Mouse (Mus musculus): ENCODE data around the gene Ldlrad3.

Gene Ldlrad3

DNA sequence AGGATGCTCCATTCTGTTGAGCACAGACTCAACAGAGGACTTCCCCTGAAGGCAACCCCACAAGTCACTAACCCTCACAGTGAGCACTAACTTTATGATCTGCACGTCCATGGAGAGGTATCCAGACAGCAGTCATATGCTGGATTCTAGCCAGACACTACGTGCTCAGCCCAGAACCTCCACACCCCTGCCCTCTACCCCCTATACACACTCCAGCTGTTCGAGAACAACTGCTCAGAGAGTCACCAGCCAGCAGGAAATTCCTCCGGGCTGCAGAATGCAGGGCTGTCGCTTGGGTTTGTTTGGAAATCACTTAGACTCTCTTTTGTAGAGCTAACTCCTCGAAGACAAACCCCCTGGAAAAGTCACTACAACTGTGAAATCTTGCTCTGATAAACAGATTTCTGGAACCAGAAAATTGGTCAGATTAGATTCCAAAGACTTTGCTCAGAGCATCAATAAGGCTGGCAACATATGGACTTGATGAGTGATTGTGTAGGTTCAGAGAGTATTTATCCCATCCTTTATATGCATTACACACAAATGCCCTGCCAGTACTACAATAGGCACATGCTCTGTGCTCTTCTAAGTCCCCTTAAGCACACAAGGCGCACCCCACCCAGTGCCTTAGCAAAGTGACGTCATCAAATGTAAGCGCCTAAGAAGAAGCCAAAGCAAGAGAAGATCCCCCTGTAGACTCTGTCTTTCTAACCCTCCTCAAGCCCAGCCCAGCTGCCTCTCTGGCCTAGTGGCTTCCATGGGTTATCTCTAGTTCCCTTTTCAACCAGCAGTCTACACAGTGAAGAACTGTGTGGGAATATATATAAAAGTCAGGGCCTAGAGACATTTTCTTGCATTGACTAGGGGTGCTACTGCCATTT is 69.4 kb downstream of the Ldlrad3 start:
- no peak for DNase-seq (ENCODE audit: low spot score in 2 of 2)

DNA sequence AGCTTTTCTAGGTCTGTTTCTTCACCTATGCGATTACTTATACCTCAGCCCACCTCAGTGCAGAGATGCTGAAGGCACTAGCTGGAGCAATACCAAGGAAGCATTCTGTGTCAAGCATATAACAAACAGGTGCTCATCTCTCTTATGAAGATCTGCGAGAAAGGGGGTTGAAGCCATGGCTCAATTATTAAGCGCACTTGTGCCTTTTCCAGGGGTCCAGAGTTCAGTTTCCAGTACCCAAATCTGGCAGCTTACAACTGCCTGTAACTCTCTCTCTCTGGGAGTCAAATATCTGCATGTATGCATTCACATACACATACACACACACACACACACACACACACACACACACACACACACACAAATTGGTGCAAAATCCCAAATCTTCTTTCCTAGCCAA is 72.4 kb downstream of the Ldlrad3 start:
- DNase-seq (ENCODE audit: low spot score in 2 of 2), result no peak

DNA sequence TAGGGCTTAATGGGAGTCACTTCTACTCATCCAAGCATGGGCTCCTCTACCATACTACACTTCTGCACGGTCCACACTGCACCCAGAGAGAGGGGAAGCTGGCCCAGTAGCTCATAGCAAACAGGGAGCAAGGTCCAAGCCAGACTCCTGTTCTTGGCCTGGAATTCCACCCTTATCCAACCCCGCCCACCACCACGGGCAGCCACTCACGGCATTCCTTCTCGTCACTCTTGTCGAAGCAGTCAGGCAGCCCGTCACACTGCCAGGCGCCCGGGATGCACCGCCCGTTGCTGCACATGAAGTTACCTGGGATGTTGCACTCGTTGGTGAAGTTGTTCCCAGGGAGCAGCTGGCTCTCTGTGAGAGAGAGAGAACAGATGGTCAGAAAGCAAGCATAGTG is 72.9 kb downstream of the Ldlrad3 start:
- no peak for DNase-seq (ENCODE audit: low spot score in 2 of 2)

DNA sequence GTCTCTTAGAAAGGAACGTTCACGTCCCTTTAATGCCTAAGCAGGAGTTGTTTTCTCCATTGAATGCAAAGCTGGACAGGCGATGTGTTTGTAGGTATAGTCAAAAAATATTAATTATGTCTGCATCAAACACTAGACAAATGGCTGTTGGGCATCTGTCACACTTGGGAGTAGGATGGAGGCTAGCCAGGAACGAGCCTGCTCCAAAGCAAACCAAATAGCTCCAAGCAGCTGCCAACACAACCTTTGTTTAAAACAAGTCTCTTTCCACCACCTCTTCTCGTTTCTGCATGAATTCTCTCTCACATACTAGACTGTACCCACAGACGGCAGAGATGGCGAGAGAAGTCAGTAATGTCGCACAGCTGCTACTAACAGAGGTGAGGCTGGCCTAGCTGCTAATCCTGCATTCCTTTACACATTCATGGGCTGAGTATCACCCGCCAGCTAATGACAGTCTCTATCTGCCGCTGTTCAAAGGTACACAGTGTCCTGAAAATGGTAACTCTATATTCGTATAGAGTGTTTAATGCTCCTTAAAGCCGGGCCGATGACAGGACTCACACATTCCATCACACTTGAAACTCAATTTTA is 74.2 kb downstream of the Ldlrad3 start:
- no peak for DNase-seq (ENCODE audit: low spot score in 2 of 2)

DNA sequence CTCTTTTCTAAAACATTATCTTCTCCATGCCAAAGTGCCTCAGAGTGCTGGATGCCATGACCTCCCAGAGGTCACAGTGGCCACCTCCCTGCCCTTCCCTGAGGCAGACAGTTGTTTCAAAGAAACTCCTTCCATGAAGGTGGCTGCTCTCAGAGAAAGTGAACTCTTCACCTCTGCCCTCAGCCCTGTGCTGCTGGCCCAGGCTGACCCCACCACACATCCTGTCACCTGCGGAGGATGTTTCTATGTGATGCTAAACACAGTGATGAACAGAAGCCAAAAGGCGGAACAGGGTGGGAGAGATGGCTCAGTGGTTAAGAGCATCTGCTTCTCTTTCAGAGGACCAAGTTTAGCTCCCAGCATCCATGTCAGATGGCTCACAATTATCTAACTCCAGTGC is 75.9 kb downstream of the Ldlrad3 start:
- DNase-seq (ENCODE audit: low spot score in 2 of 2), result no peak

DNA sequence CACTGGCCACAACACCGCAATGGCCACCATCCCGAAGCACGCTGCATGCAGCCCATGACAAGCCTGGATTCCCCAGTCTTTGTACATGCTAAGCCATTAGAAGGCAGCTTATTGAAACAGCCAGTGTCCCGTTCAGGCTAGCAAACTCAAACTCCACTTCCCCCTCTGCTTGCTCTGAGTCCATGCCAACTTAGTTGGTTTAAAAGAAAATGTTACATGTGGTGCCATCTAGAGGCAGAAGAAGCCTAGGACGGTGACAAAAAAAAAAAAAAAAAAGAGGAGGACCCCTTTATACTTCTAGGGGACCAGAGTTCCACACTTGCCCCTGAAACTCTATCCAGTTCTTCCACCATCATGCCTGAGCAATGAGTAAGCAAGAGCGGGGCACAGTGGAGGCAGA is 78.9 kb downstream of the Ldlrad3 start:
- no peak for DNase-seq (ENCODE audit: low spot score in 2 of 2)

DNA sequence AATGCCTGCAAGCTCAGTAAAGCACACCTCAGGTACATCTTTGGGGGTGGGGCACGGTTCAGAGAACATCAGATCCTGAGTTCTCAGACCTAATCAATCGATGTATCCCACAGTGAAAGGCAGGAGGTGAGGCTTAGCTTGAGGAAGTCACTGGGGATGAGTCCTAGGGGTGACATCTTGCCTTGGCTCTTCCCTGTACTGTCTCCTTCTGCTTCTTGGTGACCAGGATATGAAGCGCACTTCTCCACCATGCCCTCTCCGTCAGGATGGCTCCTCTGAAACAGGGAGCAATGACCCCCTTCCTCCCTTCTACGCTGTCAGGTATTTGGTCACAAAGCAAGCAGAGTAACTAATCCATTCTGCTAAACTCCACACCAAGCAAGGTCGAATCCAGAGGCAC is 79.5 kb downstream of the Ldlrad3 start:
- DNase-seq (ENCODE audit: low spot score in 2 of 2), result no peak

DNA sequence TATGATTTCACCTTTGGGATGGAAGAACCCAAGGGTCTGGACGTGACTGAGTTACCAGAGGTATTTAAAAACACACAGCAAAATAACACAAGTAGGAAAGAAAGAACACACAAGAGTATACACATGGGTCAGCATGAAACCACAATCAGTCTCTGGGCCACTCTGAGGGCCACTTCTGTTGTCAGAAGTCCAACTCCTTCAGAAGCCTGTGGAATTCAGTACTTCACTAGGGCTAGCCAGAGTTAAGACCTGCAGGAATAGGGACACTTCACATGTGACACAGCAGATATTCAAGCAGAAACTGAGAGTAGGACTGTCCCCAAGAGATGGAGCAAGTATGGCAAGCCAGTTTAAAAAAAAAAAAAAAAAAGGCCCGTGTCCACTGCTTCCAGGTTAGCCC is 80.7 kb downstream of the Ldlrad3 start:
- DNase-seq (ENCODE audit: low spot score in 2 of 2), result no peak

DNA sequence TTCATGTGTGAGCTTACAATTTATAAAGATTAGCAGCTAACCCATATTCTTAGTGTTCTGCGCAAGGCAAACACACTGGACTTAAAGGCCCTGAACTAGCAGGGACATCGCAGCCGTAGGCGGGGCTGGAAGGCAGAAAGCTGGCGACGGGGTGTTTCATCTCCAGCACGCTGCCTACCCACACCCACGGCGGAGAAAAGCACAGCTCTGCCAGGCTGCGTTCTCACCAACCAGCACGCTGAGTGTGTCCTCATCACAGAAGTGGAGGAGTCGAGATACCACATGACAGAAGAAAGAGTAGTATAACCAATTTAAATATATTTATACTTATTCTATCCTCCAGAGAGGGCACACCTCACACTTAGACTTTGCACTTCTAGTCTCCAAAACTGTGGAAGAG is 82.2 kb downstream of the Ldlrad3 start:
- peak; percentile 64 to 65 for DNase-seq (ENCODE audit: low spot score in 2 of 2)

DNA sequence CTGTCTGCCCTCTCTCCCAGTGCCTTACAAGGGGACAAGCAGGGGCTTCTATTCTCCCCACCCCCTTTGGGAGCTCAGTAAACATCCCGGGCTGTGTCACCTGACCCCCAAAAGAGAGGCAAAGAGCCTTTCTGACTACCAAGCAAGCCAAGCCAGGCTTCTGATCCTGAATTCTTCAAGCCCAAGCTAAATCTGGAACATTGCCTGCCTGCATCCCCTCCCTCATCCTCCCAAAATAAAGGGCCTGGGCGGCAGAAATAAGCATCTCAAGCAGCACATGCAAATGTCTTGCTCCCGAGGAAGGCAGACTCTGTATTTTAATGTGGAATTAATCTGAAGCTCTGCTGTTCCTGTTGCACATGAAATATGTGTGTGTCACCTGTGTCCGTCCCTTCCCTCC is 85.7 kb downstream of the Ldlrad3 start:
- DNase-seq (ENCODE audit: low spot score in 2 of 2), result peak in 1 of 2 experiments; percentile 60

DNA sequence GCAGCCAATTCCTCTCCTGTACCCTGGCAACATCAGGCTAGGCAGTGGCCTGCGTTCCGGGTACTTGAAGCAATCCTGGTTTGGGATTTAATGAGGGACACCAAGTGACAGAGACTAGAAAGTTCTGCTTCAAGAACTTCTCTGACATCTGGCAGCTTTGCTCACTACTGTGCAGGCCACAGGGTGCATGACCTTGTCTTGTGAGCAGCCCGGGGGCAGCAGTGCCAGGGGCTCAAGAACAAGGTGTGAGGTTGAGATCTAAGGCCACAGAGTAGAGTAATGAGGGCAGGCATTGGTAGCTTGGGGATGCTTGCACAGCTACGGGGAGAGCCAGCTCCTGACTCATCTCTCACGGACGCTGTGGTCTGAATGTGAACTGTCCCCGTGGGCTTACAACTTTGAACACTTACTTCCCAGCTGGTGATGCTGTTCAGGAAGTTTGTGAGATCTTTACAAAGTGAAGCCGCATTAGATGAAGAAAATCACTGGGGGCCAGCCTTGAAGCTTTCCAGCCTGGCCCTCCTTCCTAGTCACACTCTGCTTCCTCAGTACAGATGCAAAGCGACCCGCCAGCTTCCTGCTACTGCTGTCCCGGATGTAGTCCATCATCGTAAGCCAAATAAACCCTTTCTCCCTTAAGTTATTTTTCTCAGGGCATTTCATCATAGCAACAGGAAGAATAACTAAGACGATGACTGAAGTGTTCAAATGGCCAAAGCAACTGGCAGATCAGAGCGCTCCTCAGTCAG is 86.3 kb downstream of the Ldlrad3 start:
- no peak for DNase-seq (ENCODE audit: low spot score in 2 of 2)

DNA sequence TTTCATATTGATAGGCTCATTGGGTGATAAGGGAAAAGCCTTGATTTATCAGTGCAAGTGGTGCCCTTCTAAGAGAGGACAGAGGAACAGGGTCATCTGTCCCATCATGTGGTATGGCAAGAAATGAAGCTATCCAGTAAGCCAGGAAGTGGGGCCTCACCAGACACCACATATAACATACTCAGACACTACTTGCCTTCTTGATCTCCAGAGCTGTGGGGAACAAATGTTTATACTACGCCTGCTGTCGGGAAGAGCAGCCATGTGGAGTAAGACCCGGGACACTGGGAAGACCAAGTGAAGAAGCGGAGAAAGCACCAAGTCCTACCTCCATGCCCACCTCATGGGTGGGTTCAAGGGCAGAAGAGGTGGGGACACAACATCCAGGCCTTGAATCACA is 86.9 kb downstream of the Ldlrad3 start:
- DNase-seq (ENCODE audit: low spot score in 2 of 2), result no peak

DNA sequence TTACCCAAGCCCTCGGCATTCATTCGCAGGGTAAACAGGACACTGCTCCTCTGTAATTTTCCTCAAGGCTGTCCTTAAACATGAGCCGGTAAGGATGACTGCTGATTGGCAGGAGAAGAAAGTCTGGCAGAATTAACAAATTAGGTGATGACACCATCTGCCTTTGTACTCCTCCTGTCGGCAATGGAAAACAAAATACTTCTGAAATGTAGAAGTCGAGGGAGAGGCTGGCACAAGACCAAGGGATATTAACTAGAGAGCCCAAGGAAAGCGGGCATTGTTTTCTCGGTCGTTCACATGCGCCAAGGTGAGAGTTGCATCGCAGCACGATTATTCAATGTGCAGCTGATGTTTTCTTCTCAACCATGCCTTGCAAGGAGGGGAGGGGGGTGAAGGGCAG is 91.4 kb downstream of the Ldlrad3 start:
- no peak for DNase-seq (ENCODE audit: low spot score in 2 of 2)

DNA sequence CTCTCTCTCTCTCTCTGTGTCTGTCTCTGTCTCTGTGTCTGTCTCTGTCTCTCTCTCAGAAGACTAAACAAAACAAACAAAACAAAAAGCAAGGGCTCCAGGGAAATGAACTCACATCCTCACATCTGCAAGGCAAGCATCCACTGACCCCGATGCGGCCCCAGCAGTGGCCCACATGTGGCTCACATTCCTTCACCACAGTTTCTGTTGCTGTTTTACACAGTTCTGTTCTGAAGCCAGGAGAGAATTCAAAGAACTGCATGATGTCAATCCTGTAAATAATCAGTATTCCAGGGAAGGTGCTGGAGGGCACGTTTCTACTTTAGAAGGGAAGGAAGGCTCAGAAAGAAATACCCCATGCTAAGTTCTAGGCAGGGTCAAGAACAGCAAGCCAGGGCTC is 91.9 kb downstream of the Ldlrad3 start:
- DNase-seq (ENCODE audit: low spot score in 2 of 2), result no peak

DNA sequence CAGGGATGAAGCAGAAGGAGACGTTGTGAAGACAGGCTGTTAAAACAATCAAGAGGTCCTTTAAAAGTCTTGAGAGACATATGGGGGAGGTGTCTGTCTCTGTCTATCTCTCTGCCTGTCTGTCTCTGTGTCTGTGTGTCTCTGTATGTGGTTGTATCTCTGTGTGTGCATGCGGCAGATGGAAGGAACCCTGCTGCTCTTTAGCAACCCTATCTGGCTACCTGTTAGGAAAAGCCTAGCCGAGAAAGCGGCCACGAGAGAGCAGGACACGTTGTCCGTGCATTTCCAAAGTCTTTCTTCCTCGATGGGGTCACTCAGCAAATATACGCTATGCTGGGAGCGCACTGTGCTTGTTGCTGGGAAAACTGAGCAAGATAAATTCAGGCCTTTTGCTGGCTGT is 93.6 kb downstream of the Ldlrad3 start:
- no peak for DNase-seq (ENCODE audit: low spot score in 2 of 2)

DNA sequence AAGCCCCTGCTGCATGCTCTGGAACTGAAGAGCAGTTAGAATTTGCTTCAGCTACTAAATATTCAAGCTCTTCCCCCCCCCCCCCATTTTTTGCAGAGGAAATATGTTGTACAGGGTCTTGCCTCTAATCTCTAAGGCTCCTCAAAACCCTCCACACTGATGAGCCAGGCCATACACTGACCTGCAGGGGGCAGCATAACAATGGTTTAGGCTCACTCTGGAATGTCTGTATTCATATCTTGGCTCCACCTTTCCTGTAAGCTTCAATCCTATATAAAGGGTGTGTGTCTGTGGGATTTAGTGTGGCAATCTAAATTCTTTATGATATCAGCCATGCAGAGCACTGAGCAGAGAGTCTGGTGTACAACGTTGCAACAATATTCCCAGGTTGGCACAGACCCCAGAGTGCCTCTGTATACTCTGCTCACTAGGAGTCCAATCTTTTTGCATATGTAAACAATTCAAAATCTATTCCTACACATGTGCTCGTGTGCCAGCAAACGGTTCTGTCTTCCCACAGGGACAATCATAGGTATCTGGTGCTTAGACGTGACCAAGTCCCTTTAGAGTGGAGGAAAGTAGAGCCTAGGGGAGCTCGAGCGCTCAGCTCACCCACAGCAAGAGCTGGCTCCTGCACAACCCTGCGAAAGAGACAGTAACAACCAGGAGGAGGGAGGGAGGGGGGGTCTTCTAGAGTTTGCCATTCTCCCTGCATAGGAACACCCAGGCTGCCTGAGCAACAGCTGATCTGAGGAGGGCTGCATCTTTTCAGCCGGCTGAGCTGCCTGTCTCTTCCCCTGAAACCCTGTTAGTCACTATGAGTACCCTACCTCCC is 94.5 kb downstream of the Ldlrad3 start:
- DNase-seq (ENCODE audit: low spot score in 2 of 2), result peak; percentile 84 to 87

DNA sequence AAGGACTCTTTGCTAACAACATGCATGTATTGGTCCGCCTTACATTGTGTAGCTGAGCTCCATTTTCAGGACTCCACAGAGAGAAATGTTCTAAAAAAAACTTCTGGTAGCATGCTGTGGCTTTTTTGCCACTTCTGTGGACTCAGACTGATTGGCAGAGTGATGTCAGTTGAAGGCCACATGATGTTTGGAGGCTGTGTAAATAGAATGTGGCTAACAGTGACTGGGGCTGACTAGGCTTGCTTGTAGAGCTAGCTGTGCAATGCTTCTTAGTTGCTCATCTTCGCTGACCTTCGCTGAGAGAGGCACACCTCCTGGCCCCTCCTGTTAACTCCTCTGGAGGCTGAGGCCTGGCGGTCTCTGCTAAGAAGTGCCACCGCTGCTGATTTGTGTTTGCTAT is 98.4 kb downstream of the Ldlrad3 start:
- DNase-seq (ENCODE audit: low spot score in 2 of 2), result no peak

DNA sequence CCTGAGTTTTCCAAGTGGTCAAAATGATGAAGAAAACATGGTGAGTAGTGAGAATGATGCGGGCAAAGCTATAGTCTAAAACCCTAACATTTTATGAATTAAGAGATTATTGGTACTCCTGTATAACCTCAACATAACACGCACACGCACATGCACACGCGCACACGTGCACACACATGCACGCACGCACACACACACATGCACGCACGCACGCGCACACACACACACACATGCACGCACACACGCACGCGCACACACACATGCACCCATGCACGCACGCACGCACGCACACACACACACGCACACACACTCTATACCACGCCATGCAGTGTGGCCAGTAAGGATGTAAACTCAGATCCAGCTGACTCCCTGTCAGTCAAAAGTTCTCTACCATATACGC is 99.6 kb downstream of the Ldlrad3 start:
- no peak for DNase-seq (ENCODE audit: low spot score in 2 of 2)

DNA sequence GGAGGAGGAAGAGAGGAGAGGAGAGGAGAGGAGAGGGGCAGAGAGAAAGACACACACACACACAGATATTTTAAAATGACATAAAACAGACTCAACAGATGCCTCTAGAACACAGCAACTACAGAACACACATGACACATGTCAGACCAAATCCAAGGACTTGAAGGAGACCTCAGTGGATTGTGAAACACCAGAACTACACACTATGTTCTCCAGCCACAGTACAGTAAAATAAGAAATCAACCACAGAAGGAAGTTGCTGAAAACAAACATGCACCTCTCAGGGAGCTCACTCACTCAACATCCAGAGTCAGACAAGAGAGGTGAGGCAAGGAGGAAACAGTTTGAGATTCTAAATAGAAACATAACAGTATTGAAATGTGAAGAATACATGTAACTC is 103.4 kb downstream of the Ldlrad3 start:
- no peak for DNase-seq (ENCODE audit: low spot score in 2 of 2)

DNA sequence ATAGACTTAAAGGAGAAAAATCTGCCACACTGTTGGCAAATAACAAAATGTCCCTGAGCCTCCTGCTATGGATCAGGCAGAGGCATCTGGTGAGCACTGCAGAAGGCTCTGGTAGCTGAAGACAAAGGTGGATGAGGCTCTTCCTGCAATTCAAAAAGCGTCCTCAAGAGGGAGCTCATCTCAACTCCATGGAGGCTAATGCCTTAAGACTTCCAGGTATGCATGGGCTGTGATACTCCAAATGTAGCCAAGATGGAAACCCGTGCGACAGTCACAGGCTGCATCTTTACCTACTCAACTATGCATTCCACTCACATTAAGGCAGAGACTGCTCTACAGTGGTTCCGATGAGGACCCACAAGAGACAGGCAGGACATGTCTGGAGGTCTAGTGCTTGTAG is 108.6 kb downstream of the Ldlrad3 start:
- peak; percentile 66 to 80 for DNase-seq (ENCODE audit: low spot score in 2 of 2)

DNA sequence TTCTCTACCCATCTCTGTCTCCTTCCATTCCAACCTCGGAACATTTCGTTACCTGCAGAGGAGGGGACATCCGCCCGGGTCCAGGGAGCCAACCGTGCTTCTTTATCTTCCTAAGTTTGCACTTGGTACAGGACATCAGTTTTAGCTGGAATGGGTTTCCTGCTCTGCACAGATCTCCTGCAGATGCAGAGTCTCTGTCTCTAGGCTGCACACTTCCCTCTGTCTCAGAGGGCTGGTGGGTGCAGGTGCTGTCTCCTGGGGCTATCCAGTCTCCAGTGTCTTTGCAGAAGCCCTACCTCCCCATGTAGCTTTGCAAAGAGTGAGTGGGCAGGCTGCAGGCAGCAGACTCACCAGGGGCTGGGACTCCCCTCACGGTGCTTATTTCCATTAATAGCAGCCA is 109.9 kb downstream of the Ldlrad3 start:
- DNase-seq (ENCODE audit: low spot score in 2 of 2), result no peak

Measured in right cerebral cortex, postnatal 10 days (tissue).